Mouse (Mus musculus) ZHBTc4 (cell line): ENCODE data around the gene Dnajb13.

ENCODE experiments used
- DNase-seq: peaks from one replicate; pipeline ENCODE4 v3.0.0-alpha.2; 2011; ENCODE audit warnings: low read depth, low spot score

Gene Dnajb13

GRCm38 (mm10) chr7:100514573-100514972 lies at the start of gene Dnajb13:
Dnajb13 (minus strand) TSS chr7:100514960.
- peak; percentile 68 for DNase-seq

- DNase-seq = no peak
Observed at GRCm38 (mm10) chr7:100561861-100562587, 47.3 kb upstream of the Dnajb13 start.

- DNase-seq = no peak
Observed at GRCm38 (mm10) chr7:100559331-100559730, 44.6 kb upstream of the Dnajb13 start.

GRCm38 (mm10) chr7:100557241-100557640 lies 42.5 kb upstream of the Dnajb13 start:
- no peak for DNase-seq

- peak; percentile 65 for DNase-seq
Observed at GRCm38 (mm10) chr7:100555431-100555951, 40.7 kb upstream of the Dnajb13 start.

- peak; percentile 56 for DNase-seq
Observed at GRCm38 (mm10) chr7:100554939-100555338, 40.2 kb upstream of the Dnajb13 start.

DNA sequence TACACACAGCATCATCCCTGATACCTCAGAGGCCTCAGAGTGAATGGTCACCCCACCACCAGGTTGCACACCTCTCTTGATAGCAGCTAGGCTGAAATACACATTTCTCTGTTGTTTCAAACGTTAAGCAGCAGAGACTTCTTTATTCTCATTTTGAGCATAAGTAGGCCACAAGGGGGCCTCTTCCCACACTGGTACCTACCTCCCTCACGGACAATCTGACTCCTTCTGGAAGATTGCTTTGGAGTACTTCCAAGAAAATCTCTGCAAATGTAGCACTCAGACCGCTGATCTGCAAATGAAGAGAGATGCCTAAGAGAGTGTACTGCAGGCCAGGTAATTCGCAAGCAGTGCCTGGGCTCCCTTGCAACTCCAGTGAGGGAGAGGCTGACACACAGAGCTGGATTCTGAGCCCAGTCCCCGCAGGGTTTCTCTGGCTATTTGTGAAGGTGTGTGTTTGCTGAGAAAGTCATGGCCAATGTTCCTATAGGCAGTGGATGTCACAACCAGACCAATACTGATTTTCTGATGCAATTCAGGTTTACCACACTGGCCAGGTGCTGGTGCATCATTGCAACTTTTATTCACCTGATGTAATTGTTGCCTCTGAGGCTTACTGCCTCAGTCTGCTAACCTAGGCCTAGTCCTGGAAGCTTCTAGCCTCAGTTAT lies 35.7 kb upstream of the Dnajb13 start:
- peak; percentile 56 for DNase-seq

- DNase-seq = no peak
Observed at GRCm38 (mm10) chr7:100549796-100550195, 35.0 kb upstream of the Dnajb13 start.

GRCm38 (mm10) chr7:100547631-100548030 lies 32.9 kb upstream of the Dnajb13 start:
- DNase-seq = no peak

DNA sequence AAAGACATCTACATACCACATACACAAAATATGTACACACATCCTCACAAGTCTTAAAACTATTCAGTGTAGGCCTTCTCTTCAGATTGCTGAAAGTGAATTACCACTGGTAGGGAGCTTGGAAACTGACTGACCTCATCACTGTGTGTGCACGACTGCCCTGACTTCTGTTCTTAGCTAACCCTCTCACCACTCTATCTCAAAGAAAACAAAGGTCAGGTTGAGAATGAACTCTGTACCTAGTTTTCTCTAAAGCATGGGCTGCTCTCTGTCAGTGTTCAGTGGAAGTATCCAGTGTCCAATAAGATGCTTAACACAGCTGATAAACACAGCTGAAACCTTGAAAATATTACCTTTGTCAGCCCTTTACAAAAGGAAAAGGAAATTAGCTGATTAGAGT lies 29.7 kb upstream of the Dnajb13 start:
- no peak for DNase-seq

DNA sequence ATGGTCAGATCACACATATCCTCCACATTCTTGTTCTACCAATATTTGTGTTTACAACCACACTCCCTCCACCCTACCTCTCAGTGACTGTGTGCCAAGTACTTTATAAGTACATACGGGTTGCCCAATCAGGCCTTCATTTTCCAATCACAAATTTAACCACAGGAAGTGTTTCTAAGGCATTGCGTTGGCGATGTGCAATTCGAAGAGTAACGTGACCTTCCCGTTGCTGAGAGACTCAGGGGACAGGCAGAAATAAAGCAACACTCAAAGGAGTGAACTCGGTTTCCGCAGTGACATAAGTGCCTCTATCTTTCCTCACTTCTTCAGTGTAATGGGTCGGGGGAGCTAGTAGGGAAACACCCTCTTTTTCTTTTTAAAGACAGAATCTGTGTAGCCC lies 24.8 kb upstream of the Dnajb13 start:
- no peak for DNase-seq

DNA sequence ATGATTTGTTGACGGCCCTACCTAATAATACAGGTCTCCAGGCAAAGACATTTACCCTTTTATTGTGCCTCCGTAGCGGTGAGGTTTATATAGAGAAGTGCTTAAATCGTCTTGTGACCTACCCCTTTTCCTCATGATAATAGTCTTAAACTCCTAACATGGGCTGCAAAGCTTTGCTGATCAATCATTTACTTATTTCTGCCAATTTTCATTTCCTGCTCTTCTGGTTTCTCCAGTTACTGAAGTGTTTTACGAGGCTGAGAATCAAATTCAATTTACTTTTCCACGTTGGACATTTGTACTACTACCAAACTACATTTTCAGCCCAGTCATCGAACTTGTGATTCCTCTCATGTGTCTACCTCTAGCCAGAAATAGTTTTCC lies 22.8 kb upstream of the Dnajb13 start:
- DNase-seq = no peak

DNA sequence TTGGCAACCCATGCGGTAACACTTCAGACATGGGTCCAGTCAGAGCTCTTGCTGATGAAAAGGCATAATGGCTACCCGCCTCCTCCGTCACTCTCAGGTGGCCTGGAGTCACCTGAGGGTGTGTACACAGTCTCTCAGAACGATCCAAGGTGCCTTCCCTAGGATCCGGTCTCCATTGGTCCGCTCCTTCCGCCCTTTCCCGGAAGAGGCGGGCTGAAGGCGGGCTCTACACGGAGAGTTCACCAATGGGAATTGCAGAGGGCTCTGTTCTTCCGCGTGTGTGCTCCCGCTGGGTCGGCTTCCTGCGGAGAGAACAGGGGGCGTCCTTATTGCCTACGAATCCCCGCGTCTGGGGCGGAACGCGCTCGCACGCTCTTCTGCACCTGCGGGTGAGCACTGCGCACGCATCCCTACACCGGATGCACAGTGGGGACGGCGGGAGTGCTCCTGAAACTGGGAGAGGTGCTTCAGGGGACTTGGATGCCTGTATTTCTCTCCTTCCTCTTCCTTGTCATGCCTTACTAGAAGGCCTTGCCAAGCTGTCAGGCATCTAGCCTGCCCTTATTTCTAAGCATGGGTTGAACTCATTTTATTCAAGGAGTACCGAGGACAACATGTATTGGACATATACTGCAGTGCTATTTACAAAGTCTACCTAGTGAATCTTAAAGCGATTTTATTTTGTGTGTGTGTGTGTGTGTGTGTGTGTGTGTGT lies 22.2 kb upstream of the Dnajb13 start, which contains the start of gene Coa4:
TSS of gene Coa4 (plus strand) at position 268 of the 715 bp plus-strand sequence.
- DNase-seq = peak; percentile 98

- no peak for DNase-seq
Observed at GRCm38 (mm10) chr7:100535831-100536230, 21.1 kb upstream of the Dnajb13 start.

DNA sequence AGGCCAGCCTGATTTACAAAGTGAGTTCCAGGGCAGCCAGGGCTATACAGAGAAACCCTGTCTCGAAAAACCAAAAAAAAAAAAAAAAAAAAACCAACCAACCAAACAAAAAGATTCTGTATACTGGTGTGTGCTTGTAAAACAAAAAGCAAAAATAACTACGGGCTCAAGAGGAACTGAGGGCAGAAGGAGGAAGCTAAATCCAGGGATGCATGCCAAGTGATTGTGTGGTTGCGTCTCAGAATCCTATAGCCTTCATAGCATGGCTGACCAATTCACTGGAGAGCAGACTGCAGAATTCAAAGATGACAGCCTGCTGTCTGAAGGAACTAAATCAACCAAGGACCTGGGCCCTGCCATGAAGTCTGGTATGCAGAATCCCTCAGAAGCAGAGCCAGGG lies 19.5 kb upstream of the Dnajb13 start:
- DNase-seq = no peak

- DNase-seq = peak; percentile 32
Observed at GRCm38 (mm10) chr7:100533503-100533902, 18.7 kb upstream of the Dnajb13 start.

DNA sequence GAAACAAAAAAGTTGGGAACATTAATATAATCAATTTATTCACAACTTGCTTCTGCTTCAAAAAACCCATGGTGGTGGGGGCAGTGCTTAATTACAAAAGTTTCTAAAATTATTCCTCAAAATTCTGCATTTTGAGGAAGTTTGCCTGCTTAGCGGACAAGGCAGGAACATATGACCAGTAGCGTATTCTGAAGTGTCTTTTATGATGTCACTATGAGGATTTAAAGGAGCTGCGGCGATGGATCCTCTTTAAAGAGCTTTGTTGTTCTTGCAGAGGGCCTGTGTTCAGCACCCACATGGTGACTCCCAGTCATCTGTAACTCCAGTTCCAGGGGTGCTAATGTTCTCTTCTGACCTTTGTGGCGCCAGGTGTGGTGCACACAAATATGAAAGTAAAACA lies 16.0 kb upstream of the Dnajb13 start:
- no peak for DNase-seq

DNA sequence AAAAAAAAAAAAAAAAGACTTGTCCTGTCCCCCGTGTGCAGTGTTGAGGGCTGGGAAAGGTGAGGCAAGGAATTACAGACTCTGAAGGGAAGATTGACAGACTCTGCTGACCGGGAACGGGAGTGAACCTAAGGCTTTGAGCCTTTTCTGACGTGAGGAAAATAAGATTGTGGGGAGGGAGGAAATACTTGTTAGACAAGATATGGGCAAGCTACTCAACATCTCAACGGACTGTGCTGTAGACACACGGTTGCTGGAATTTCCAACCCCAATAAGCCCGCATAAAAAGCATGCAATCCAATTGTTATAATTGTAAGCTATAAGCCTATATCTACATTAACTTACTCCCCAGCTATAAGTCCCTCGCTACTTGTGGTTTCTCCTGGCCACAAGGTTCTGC lies 9.9 kb upstream of the Dnajb13 start:
- DNase-seq = no peak

DNA sequence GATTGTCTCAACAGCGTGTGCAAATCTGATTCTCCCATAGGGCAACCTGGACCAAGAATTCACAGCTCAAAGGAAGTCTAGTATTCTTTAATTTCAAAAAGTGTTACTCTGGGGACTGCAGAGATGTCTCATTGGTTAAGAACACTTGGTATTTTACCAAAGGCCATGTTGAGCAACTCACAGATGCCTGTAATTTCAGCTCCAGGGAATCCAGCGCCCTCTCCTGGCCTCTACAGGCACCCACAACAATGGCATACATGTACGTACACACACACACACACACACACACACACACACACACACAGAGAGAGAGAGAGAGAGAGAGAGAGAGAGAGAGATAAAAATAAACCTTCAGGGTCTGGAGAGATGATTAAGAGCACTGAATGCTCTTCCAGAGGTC lies 7.5 kb upstream of the Dnajb13 start:
- DNase-seq = peak; percentile 74

DNA sequence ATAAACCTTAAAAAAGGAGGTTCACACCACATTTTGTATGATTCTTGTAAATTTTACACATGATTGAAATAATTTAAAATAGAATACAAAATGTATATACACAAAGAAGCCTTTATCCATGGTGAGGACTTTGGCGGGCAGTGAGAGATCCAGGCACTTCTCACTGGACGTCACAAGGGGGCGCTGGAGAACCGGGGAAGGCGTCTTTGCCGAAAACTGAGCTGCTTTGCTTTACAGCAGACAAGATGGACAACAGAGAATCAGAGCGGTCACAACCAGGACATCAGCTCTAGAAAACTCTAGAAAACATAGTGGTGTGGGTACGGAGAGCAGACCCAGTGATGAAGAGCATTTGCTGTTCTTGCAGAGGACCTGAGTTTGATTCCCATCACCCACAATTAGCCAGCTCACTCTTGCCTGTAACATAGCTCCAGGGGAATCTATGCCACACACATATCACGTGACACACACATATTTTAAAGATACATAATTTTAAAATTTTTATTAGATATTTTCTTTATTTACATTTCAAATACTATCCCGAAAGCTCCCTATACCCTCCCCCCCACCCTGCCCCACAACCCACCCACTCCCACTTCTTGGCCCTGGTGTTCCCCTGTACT lies 6.0 kb upstream of the Dnajb13 start:
- DNase-seq = peak; percentile 88

DNA sequence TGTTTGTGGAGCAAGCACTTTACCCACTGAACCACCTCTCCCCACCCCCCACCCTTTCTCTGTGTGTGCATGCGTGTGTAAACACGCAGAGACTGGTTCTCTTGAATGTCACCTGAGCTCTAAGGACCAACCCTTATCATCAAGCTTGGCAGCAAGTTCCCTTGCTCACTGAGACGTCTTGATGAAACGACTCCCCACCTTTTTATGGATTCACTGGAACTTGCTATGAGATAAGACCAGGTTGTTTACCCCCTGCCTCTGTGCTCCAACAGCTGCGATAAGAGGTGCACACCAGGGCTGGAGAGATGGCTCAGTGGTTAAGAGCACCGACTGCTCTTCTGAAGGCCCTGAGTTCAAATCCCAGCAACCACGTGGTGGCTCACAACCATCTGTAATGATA lies 5.4 kb upstream of the Dnajb13 start:
- no peak for DNase-seq

DNA sequence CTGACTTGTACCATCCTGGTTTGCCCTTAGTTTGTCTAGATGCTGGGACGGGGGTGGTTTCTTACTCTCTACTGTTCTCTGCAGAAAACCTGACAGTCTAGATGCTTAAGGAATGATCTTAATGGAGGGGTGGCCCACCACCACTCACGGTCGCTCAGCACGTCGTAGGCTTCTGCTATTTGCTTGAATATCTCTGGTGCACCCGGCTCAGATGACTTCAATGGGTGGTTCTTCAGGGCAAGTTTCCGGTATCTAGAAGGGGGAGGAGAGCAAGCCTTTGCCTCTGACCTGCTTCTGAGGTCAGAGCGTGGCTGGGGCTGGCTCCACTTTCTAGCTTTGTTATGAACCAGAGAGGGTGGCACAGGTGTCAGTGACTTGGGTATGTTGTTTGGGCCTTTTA lies 3.2 kb downstream of the Dnajb13 start:
- peak; percentile 42 for DNase-seq
